Mouse (Mus musculus): ENCODE data around the gene Bag5. TPM values are rescaled to one million over a fixed set of nuclear protein-coding genes. Genes with fewer than 3 reads are reported as not detected.

The Bag5 gene
- total and polyA plus RNA-seq, 3 experiments = 24.1 to 27.9 (median 25.6) TPM

GRCm38 (mm10) chr12:111754710-111755109 lies 41.7 kb upstream of the Bag5 start:
- in situ Hi-C loops (cut with MboI; ENCODE audit: low pct_ligation_motif_present, low pct_unique_long_range_greater_than_20kb, low sequenced_read_pairs) = no loop called here
- Histone ChIP-seq H3K36me3 (replicated peaks in 1 of 2; ENCODE audit: control insufficient read depth in 1 of 2, insufficient read depth in 1 of 2, low read length in 1 of 2) (no peaks in the 10 kb centered on the region), H3K9me3 (replicated peaks; ENCODE audit: low read length) (peaks cover 4% of the 10 kb centered on the region), H3K4me1 (ENCODE audit: control insufficient read depth in 1 of 2, insufficient read depth in 2 of 2) (peaks cover 3 to 7% of the 10 kb centered on the region in 2 experiments; a peak in 2 of 4 replicates), H3K9ac (ENCODE audit: insufficient read depth, low read depth) (no peak overlapping the region), H3K27ac (ENCODE audit: insufficient read depth, low read depth) (no peak overlapping the region), H3K4me3 (replicated peaks in 1 of 3; ENCODE audit: low read depth in 2 of 3, low read length in 2 of 3, poor library complexity in 1 of 3) (no peak overlapping the region), H3K27me3 (replicated peaks) (peaks cover 18% of the 10 kb centered on the region), H3K79me2 (replicated peaks; ENCODE audit: control insufficient read depth, extremely low read depth, insufficient read depth, poor library complexity, severe bottlenecking) (peaks cover 7% of the 10 kb centered on the region), H3K4me2 (ENCODE audit: insufficient read depth, low read depth, poor library complexity, severe bottlenecking) (no peak overlapping the region)
- no peak for DNase-seq (ENCODE audit: extremely low read depth)
- no peak for TF ChIP-seq HCFC1 (IDR thresholded peaks at IDR 0.05; ENCODE audit: low read depth, low read length)
- no peak for TF ChIP-seq ZC3H11A (IDR thresholded peaks at IDR 0.05; ENCODE audit: low read depth, low read length)
- no peak for TF ChIP-seq CHD2 (IDR thresholded peaks at IDR 0.05; ENCODE audit: low read length)
- no peak for TF ChIP-seq JUND (conservative IDR thresholded peaks at IDR 0.05; ENCODE audit: low read depth, low read length)
- no peak for TF ChIP-seq RAD21 (IDR thresholded peaks at IDR 0.05; ENCODE audit: low read depth, low read length)
- no peak for TF ChIP-seq ETS1 (conservative IDR thresholded peaks at IDR 0.05; ENCODE audit: low read depth, low read length)
- TF ChIP-seq PAX5 (IDR thresholded peaks at IDR 0.05; ENCODE audit: low read length) = no peak
- no peak for TF ChIP-seq JUN (IDR thresholded peaks at IDR 0.05; ENCODE audit: insufficient read depth, low read depth, low read length)
- TF ChIP-seq NRF1 (IDR thresholded peaks at IDR 0.05; ENCODE audit: low read depth, low read length) = no peak
- no peak for TF ChIP-seq POLR2A (IDR thresholded peaks at IDR 0.05; ENCODE audit: low read depth, low read length)
- no peak for TF ChIP-seq MAZ (IDR thresholded peaks at IDR 0.05; ENCODE audit: low read depth, low read length)
- TF ChIP-seq UBTF (IDR thresholded peaks at IDR 0.05; ENCODE audit: low read depth, low read length) = no peak
- dilution Hi-C loops (cut with MboI; ENCODE audit: extremely low pct_ligation_motif_present, extremely low pct_unique_long_range_greater_than_20kb, low sequenced_read_pairs) = no loop called here

GRCm38 (mm10) chr12:111753347-111753746 lies 40.3 kb upstream of the Bag5 start:
- in situ Hi-C loops (cut with MboI; ENCODE audit: low pct_ligation_motif_present, low pct_unique_long_range_greater_than_20kb, low sequenced_read_pairs) = no loop called here
- Histone ChIP-seq H3K27me3 (replicated peaks) (peaks cover 18% of the 10 kb centered on the region), H3K4me1 (ENCODE audit: control insufficient read depth in 1 of 2, insufficient read depth in 2 of 2) (peaks cover 2 to 7% of the 10 kb centered on the region in 2 experiments; a peak in 2 of 4 replicates), H3K4me2 (ENCODE audit: insufficient read depth, low read depth, poor library complexity, severe bottlenecking) (no peak overlapping the region), H3K27ac (ENCODE audit: insufficient read depth, low read depth) (no peak overlapping the region), H3K9me3 (replicated peaks; ENCODE audit: low read length) (peaks cover 4% of the 10 kb centered on the region), H3K36me3 (replicated peaks in 1 of 2; ENCODE audit: control insufficient read depth in 1 of 2, insufficient read depth in 1 of 2, low read length in 1 of 2) (no peaks in the 10 kb centered on the region), H3K4me3 (replicated peaks in 1 of 3; ENCODE audit: low read depth in 2 of 3, low read length in 2 of 3, poor library complexity in 1 of 3) (no peak overlapping the region), H3K9ac (ENCODE audit: insufficient read depth, low read depth) (no peak overlapping the region), H3K79me2 (replicated peaks; ENCODE audit: control insufficient read depth, extremely low read depth, insufficient read depth, poor library complexity, severe bottlenecking) (no peaks in the 10 kb centered on the region)
- TF ChIP-seq TCF12 (IDR thresholded peaks at IDR 0.05; ENCODE audit: low read depth, low read length) (no peak), CTCF (conservative IDR thresholded peaks at IDR 0.05 in 1 of 2, IDR thresholded peaks at IDR 0.05 in 1 of 2; ENCODE audit: low read depth in 2 of 2, low read length in 2 of 2) (no peak), POLR2AphosphoS2 (IDR thresholded peaks at IDR 0.05; ENCODE audit: low read depth, low read length) (no peak), POLR2A (IDR thresholded peaks at IDR 0.05; ENCODE audit: low read depth, low read length) (no peak), MYC (IDR thresholded peaks at IDR 0.05; ENCODE audit: low read depth, low read length) (no peak), JUN (IDR thresholded peaks at IDR 0.05; ENCODE audit: insufficient read depth, low read depth, low read length) (no peak)
- dilution Hi-C loops (cut with MboI; ENCODE audit: extremely low pct_ligation_motif_present, extremely low pct_unique_long_range_greater_than_20kb, low sequenced_read_pairs) = no loop called here
- no peak for DNase-seq (ENCODE audit: extremely low read depth)

Data from CH12.LX (cell line).